Mouse (Mus musculus): ENCODE results near the gene Kif22.
"Not testable (repeated sequence)": the region's sequence is repeated elsewhere in the genome, so short reads cannot be mapped to it uniquely, and the experiment has no call there.

The Kif22 gene

GRCm38 (mm10) chr7:127041851-127042672 is at the start of gene Kif22:
TSS of gene Kif22 (minus strand) at chr7:127042471.
- DNase-seq (ENCODE audit: low read depth, low spot score) = peak; percentile 81

- no peak for DNase-seq (ENCODE audit: low read depth, low spot score)
Measured at GRCm38 (mm10) chr7:127091114-127091896, 49.0 kb upstream of the Kif22 start, which contains the start of gene AI467606. TSS of gene AI467606 (plus strand) at chr7:127091359.

GRCm38 (mm10) chr7:127090154-127091113 is 48.2 kb upstream of the Kif22 start:
- DNase-seq (ENCODE audit: low read depth, low spot score) = no peak

- no peak for DNase-seq (ENCODE audit: low read depth, low spot score)
Measured at GRCm38 (mm10) chr7:127088901-127089845, 46.9 kb upstream of the Kif22 start.

- DNase-seq (ENCODE audit: low read depth, low spot score) = no peak
Measured at GRCm38 (mm10) chr7:127088083-127088482, 45.8 kb upstream of the Kif22 start.

GRCm38 (mm10) chr7:127087278-127088010 is 45.2 kb upstream of the Kif22 start, which contains the start of gene Zg16:
TSS of gene Zg16 (minus strand) at chr7:127087328.
- not testable (repeated sequence) for DNase-seq (ENCODE audit: low read depth, low spot score)

- not testable (repeated sequence) for DNase-seq (ENCODE audit: low read depth, low spot score)
Measured at GRCm38 (mm10) chr7:127085751-127086150, 43.5 kb upstream of the Kif22 start.

- no peak for DNase-seq (ENCODE audit: low read depth, low spot score)
Measured at GRCm38 (mm10) chr7:127084794-127085193, 42.5 kb upstream of the Kif22 start.

- DNase-seq (ENCODE audit: low read depth, low spot score) = no peak
Measured at GRCm38 (mm10) chr7:127083689-127084088, 41.4 kb upstream of the Kif22 start.

GRCm38 (mm10) chr7:127082995-127083394 is 40.7 kb upstream of the Kif22 start:
- no peak for DNase-seq (ENCODE audit: low read depth, low spot score)

GRCm38 (mm10) chr7:127082271-127082670 is 40.0 kb upstream of the Kif22 start:
- no peak for DNase-seq (ENCODE audit: low read depth, low spot score)

GRCm38 (mm10) chr7:127080045-127080444 is 37.8 kb upstream of the Kif22 start:
- DNase-seq (ENCODE audit: low read depth, low spot score) = no peak

- DNase-seq (ENCODE audit: low read depth, low spot score) = no peak
Measured at GRCm38 (mm10) chr7:127077692-127078091, 35.4 kb upstream of the Kif22 start.

- no peak for DNase-seq (ENCODE audit: low read depth, low spot score)
Measured at GRCm38 (mm10) chr7:127076188-127076587, 33.9 kb upstream of the Kif22 start.

- DNase-seq (ENCODE audit: low read depth, low spot score) = no peak
Measured at GRCm38 (mm10) chr7:127073221-127073620, 30.9 kb upstream of the Kif22 start.

- no peak for DNase-seq (ENCODE audit: low read depth, low spot score)
Measured at GRCm38 (mm10) chr7:127070871-127071413, 28.7 kb upstream of the Kif22 start.

GRCm38 (mm10) chr7:127066317-127066716 is 24.0 kb upstream of the Kif22 start:
- DNase-seq (ENCODE audit: low read depth, low spot score) = no peak

GRCm38 (mm10) chr7:127065538-127065937 is 23.3 kb upstream of the Kif22 start:
- DNase-seq (ENCODE audit: low read depth, low spot score) = no peak

- no peak for DNase-seq (ENCODE audit: low read depth, low spot score)
Measured at GRCm38 (mm10) chr7:127055026-127055585, 12.8 kb upstream of the Kif22 start.
